Mouse (Mus musculus): ENCODE results near the gene Htt.

GRCm38 (mm10) chr5:34924519-34924918 is 163.0 kb downstream of the Htt start:
- TF ChIP-seq CHD2 (IDR thresholded peaks at IDR 0.05; ENCODE audit: low read depth, low read length) (no peak), ZC3H11A (IDR thresholded peaks at IDR 0.05; ENCODE audit: borderline replicate concordance, low read depth, low read length) (no peak), MAFK (IDR thresholded peaks at IDR 0.05; ENCODE audit: insufficient read depth, low read depth, low read length) (no peak), HCFC1 (IDR thresholded peaks at IDR 0.05; ENCODE audit: borderline replicate concordance, insufficient read depth, low read length) (no peak)

Data from ES-E14 (cell line).